Mouse (Mus musculus) cerebellum, adult 2 months (tissue): ENCODE results near the gene Gm13691. TPM values are rescaled to one million over a fixed set of nuclear protein-coding genes. Genes with fewer than 3 reads are reported as not detected.
"Not testable (repeated sequence)": the region's sequence is repeated elsewhere in the genome, so short reads cannot be mapped to it uniquely, and the experiment has no call there.

Experiments
- DNase-seq, 2 experiments: peaks; one replicate each; pipeline ENCODE4 v3.0.0; 2021
- H3K27ac ChIP-seq: fragments of 200-500 bp; 2 replicates; pipeline ENCODE4 v1.5.1; 2012; ENCODE audit warnings: low read length, control low read depth, inconsistent platforms; ENCODE audit not compliant: insufficient read depth
- H3K27me3 ChIP-seq: fragments of 200-500 bp; 2 replicates; pipeline ENCODE4 v1.6.1; 2012; ENCODE audit warnings: inconsistent platforms, mild to moderate bottlenecking, low read length, moderate library complexity; ENCODE audit not compliant: control insufficient read depth, insufficient read depth
- H3K4me1 ChIP-seq: fragments of 200-500 bp; 2 replicates; pipeline ENCODE4 v1.6.1; 2011; ENCODE audit warnings: low read length; ENCODE audit not compliant: control insufficient read depth, insufficient read depth
- H3K4me3 ChIP-seq: fragments of 200-500 bp; replicated peaks from 2 replicates; pipeline ENCODE3; 2011; ENCODE audit warnings: mild to moderate bottlenecking, low read depth, low read length, control low read depth; ENCODE audit not compliant: insufficient read depth
- CTCF ChIP-seq: fragments of 200-500 bp; IDR thresholded peaks from 2 replicates; pipeline ENCODE4 v1.5.1; 2011; ENCODE audit warnings: low read depth, mild to moderate bottlenecking, control low read depth, low read length, moderate library complexity, borderline replicate concordance; ENCODE audit not compliant: insufficient read depth
- POLR2A ChIP-seq: fragments of 200-500 bp; IDR thresholded peaks from 2 replicates; pipeline ENCODE4 v1.6.1; 2011; ENCODE audit warnings: low read length, control low read depth, borderline replicate concordance; ENCODE audit not compliant: insufficient read depth
- WGBS: fragments of 180-500 bp; shearing (Covaris S2); methylation state at CpG from one replicate; pipeline ENCODE4 v1.1.7; 2018; 5-methylcytosine and 5-hydroxymethylcytosine counted together
- polyA plus RNA-seq: library from polyadenylated mRNA; depleted of rRNA; stranded (reverse); fragments of >200 nt; gene quantifications from 2 replicates; pipeline ENCODE4 v1.2.3, GENCODE M21; 2012; rRNA removed

Gm13691 gene
- polyA plus RNA-seq, 1 experiment = not detected

- no peak for DNase-seq
- WGBS = 92% methylated on average over 2 of the region's 2 CpGs
- H3K27ac ChIP-seq = no peak overlapping the region
- H3K4me3 ChIP-seq = no peak overlapping the region
- no peaks in the 10 kb centered on the region for H3K4me1 ChIP-seq
- TF ChIP-seq CTCF (no peak), POLR2A (no peak)
- H3K27me3 ChIP-seq = no peaks in the 10 kb centered on the region
Observed at GRCm38 (mm10) chr2:84023319-84023718, 33.0 kb downstream of the Gm13691 start.

GRCm38 (mm10) chr2:84025217-84025616 lies 34.9 kb downstream of the Gm13691 start:
- H3K27ac ChIP-seq = no peak overlapping the region
- DNase-seq = no peak
- H3K27me3 ChIP-seq = no peaks in the 10 kb centered on the region
- WGBS = 10% methylated on average over 4 of the region's 4 CpGs
- no peak overlapping the region for H3K4me3 ChIP-seq
- no peaks in the 10 kb centered on the region for H3K4me1 ChIP-seq
- TF ChIP-seq POLR2A (no peak), CTCF (no peak)

GRCm38 (mm10) chr2:84032505-84032904 lies 42.2 kb downstream of the Gm13691 start:
- TF ChIP-seq POLR2A = no peak
- TF ChIP-seq CTCF = no peak
- H3K4me3 ChIP-seq = no peak overlapping the region
- DNase-seq = no peak

GRCm38 (mm10) chr2:84035997-84036396 lies 45.6 kb downstream of the Gm13691 start:
- Histone ChIP-seq H3K27ac (no peak overlapping the region), H3K4me3 (no peak overlapping the region), H3K4me1 (no peaks in the 10 kb centered on the region), H3K27me3 (no peaks in the 10 kb centered on the region)
- DNase-seq = no peak
- WGBS = 91% methylated on average over 4 of the region's 4 CpGs
- no peak for TF ChIP-seq CTCF
- no peak for TF ChIP-seq POLR2A

More at GRCm38 (mm10) chr2:84032505-84032904, 42.2 kb downstream of the Gm13691 start:
- no peaks in the 10 kb centered on the region for H3K27me3 ChIP-seq
- WGBS = 19% methylated on average over 2 of the region's 2 CpGs
- H3K27ac ChIP-seq = no peak overlapping the region
- H3K4me1 ChIP-seq = no peaks in the 10 kb centered on the region

DNA sequence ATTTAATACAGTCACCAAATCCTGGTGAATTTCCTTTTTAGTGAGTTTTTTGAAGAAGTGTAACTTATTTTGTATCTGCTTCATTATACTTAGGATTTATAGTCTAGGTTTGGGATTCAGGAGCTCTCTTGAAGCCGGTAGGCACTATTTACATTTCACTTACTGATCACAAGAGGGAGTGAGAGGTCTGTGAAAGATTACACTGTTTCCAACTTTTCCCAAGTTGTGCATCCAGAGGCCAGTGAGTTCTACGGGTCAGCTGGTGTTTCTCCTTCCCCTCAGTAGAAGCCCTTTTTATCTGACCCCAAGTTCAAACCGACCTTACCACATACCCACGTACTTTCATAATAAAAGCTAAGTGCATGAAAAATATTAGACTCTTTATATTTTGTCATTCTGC lies 47.0 kb downstream of the Gm13691 start:
- Histone ChIP-seq H3K4me1 (no peaks in the 10 kb centered on the region), H3K4me3 (no peak overlapping the region), H3K27me3 (no peaks in the 10 kb centered on the region), H3K27ac (no peak overlapping the region)
- TF ChIP-seq CTCF (no peak), POLR2A (no peak)
- no peak for DNase-seq
- 31% methylated on average over 4 of the region's 4 CpGs for WGBS

DNA sequence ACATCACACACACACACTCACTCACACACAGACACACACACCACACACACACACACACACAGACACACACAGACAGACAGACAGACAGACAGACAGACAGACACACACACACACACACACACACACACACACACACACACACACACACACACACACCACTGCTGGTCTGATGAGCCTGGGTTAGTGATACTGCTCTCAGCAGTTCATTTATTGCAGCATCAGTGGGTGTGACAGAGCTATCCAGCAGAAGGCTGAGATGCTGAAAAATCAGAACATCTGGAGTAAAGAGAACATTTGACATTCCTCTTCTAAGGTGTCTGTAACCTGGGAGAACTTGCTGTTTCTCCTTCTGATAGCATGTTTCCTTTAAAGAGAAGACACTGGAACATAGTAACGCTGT lies 47.6 kb downstream of the Gm13691 start:
- H3K27me3 ChIP-seq, H3K4me3 ChIP-seq, H3K27ac ChIP-seq, DNase-seq, H3K4me1 ChIP-seq: not testable (repeated sequence)
- WGBS = 88% methylated on average over 1 of the region's 1 CpGs

DNA sequence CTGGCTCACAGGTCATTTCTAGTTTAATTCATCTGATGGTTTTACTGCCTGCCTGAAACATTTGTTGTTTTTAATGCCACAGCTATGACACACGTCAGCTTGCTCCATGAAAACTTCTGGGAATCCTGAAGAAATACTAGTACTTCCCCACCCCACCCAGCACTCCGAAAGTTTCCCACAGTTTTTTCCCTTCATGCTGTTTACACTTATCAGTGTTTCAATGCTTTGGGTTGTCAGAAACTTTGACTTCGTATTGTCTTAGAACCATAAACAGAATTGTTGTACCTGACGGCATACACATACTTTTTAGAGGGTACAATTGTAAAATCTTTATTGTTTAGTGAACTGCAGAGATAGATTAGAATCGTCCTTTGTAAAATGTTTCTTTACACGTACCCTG lies 48.9 kb downstream of the Gm13691 start:
- H3K27ac ChIP-seq = no peak overlapping the region
- H3K27me3 ChIP-seq = no peaks in the 10 kb centered on the region
- no peaks in the 10 kb centered on the region for H3K4me1 ChIP-seq
- no peak for TF ChIP-seq POLR2A
- TF ChIP-seq CTCF = no peak
- no peak overlapping the region for H3K4me3 ChIP-seq
- DNase-seq = no peak
- WGBS = 78% methylated on average over 6 of the region's 6 CpGs

Other genes with a start within 250 kb of the Gm13691 start
- gene Fam171b, start 177.9 kb upstream of the Gm13691 start, polyA plus RNA-seq = 56.8 and 58.5 TPM in 2 replicates
- gene Zswim2, start 49.3 kb upstream of the Gm13691 start, polyA plus RNA-seq = not detected in 2 replicates
- gene Gm13698, start 34.9 kb upstream of the Gm13691 start, polyA plus RNA-seq = not detected in 2 replicates
- not detected in 2 replicates for gene Gm13693, start 29.1 kb upstream of the Gm13691 start, polyA plus RNA-seq
- gene Gm13695, start 23.2 kb upstream of the Gm13691 start, polyA plus RNA-seq = not detected in 2 replicates
- not detected in 2 replicates for gene Gm13696, start 17.4 kb upstream of the Gm13691 start, polyA plus RNA-seq
- not detected in 2 replicates for gene Gm13694, start 11.6 kb upstream of the Gm13691 start, polyA plus RNA-seq
- gene Gm13697, start 5.8 kb upstream of the Gm13691 start, polyA plus RNA-seq = not detected in 2 replicates